Mouse (Mus musculus): ENCODE data around the gene Zkscan14.

DNA sequence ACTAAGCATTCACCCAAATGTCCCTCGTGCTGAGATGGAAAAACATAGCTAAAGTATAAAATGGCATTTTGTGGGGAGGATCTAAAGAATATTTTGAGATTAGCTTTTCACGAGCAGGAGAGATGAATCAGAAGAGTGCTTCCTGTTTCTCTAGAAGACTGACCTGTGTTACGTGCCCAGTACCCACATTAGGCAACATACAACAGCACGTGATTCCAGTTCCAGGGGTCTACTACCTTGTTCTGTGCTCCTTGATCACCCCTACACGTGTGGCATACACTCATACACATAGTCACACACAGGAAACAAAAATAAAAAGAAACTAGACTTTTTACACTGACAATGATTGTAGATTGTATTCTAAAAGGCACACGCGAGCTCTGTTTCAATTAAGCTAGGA, 1.3 kb downstream of the Zkscan14 start:
- TF ChIP-seq GATA1 (IDR thresholded peaks at IDR 0.05; ENCODE audit: low read length) = no peak
- TF ChIP-seq TAL1 (IDR thresholded peaks at IDR 0.05; ENCODE audit: low read length) = no peak
